Mouse (Mus musculus) T-helper 2 cell (primary cell): Measurements from ENCODE around the gene Wdr47.
"Not testable (repeated sequence)": the region's sequence is repeated elsewhere in the genome, so short reads cannot be mapped to it uniquely, and the experiment has no call there.

Experiments
- in situ Hi-C: fragments of 300-600 bp; cut with MboI, MseI; formaldehyde crosslinking; loops from one replicate; pipeline ENCODE4 v1.15.1; 2025; ENCODE audit warnings: high pct_unique_total_duplicates

Wdr47 gene

DNA sequence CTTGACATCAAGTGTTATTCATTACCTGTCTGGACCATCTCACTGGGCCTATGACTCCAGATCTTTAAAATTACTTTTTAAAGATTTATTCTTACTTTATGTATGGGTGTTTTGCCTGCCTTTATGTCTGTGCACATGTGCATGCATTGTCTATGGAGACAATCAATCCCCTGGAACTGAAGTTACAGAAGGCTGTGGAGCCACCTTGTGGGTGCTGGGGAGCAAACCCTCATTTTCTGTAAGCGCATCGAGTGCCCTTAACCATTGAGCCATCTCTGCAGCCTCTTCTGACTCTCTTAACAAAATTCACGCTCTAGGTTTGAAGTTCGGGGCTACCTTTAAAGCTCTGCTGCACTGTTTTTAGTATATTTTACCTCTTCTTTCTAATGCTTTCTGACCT lies 48.3 kb downstream of the Wdr47 start:
- in situ Hi-C loops, result no loop called here

GRCm38 (mm10) chr3:108640998-108641397 lies 49.9 kb downstream of the Wdr47 start:
- in situ Hi-C loops, result no loop called here

GRCm38 (mm10) chr3:108644856-108645255 lies 53.8 kb downstream of the Wdr47 start:
- in situ Hi-C loops, result no loop called here

GRCm38 (mm10) chr3:108646036-108646435 lies 55.0 kb downstream of the Wdr47 start:
- in situ Hi-C loops, result no loop called here

- in situ Hi-C loops, result not testable (repeated sequence)
Measured at GRCm38 (mm10) chr3:108647681-108648080, 56.6 kb downstream of the Wdr47 start.

DNA sequence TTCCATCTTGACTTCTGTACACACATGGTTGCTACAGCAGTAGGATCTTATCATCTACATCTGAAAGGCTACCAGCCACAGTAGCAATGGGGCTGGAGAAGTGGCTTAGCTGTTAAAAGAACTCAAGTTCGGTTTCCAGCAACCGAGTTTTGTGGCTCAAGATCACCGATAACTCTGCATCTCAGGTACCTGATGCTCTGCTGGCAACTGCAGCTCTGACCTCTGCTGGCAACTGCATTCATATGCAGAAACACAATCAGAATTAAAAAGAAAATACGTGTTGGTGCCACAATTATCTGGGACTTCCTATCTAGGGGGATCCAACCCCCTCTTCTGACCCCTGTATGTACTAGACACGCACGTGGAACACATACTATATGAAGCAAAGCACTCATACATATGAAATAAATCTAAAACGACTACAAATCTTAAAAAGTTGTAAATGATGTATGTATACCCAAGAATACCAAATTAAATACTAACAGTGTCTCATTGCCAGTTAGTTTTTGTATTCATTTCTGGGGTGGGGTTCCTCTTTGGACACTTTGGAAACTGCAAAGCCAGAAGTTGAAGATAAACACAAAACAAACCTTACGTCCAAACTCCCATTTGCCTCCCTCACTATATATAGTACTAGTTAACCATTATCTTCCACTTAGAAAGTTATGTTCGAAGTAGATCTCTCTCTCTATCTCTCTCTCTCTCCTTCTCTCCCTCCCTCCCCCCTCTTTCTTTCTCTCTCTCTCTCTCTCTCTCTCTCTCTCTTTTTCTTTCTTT lies 62.0 kb downstream of the Wdr47 start:
- in situ Hi-C loops, result no loop called here

DNA sequence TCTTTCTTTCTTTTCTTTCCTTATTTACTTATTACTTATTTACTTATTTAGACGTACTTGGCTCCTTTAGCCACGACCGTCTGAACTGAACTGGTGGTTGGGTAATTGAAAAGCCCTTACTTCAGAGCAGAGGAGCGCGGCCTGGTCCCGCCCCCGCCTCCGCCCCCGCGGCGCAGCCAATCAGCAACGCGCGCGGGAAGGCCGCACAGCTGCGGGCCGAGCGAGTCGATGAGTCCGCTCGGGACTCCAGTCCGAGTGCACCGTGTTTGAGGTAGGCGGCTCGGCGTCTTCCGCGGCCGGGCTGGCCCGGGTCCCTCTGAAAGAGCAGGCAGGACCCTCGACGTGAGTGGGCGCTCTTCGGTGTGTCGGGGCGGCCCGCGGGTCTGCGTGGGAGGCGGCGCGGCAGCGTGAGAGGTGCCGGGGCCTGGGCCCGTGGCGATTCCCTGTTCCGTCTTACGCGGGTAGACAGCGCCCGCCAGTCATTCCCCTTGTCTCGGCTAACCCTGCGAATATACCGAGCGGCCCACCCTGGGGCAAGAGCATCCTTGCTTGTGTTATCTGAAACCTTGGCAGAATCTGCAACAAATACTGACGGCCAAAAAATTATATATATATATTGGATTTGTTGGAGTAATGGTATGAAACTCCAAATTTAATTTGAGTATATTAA lies 62.8 kb downstream of the Wdr47 start, which contains the start of gene Clcc1:
TSS of gene Clcc1 (plus strand) at position 204 of the 670 bp plus-strand sequence.
- in situ Hi-C loops, result no loop called here

GRCm38 (mm10) chr3:108654566-108654965 lies 63.5 kb downstream of the Wdr47 start:
- in situ Hi-C loops, result no loop called here

DNA sequence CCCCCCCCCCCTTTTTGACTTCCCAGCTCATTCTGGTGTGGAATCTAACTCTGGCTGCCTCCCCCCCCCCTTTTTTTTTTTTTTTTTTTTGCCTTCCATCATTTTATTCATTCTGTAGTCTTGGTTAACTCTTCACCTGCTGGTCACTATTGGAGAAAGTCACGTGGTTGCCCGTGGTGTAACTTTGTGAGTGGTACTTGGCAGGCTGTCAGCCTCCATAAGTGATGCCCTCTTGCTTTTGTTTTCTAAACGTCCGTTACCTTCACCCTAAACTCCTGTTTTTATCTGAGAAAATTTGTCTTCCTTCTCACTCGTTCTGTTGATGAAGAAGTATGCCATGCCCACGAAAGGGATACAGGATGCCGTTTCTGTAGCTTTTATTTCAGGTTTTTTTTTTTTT lies 64.4 kb downstream of the Wdr47 start:
- in situ Hi-C loops, result no loop called here

GRCm38 (mm10) chr3:108658612-108659011 lies 67.5 kb downstream of the Wdr47 start:
- in situ Hi-C loops, result no loop called here

DNA sequence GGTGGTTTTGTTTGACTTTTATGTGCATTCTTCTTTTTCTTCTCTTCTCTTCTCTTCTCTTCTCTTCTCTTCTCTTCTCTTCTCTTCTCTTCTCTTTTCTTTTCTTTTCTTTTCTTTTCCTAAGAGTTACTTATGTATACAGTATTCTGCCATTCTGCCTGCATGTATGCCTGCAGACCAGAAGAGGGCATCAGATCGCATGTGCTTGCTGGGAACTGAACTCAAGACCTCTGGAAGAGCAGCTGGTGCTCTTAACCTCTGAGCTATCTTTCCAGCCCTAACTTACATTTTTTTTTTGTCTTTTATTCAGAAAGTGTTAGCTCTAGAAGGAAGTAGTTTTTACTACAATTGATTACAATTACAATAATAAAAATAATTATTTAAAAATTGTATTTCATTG lies 69.9 kb downstream of the Wdr47 start:
- in situ Hi-C loops, result no loop called here

DNA sequence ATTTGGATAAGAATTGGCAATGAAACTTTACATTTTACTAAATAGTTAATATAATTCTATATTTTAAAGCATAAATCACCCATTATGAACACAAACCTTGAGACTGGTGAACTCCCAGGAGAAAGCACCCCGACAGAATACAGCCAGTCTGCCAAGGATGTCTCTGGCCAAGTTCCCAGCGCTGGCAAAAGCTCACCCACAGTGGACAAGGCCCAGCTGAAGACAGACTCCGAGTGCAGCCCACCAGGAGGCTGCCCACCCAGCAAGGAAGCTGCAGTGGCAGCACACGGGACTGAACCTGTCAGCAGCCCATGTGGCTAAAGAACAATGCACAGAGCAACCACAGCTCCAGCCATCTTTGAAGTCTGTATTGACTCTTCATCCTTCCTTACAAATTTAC lies 85.5 kb downstream of the Wdr47 start:
- in situ Hi-C loops, result no loop called here

GRCm38 (mm10) chr3:108681004-108681403 lies 89.9 kb downstream of the Wdr47 start:
- in situ Hi-C loops, result loop anchor here (5.0 kb wide), 1 partner anchor 66 kb away; no protein-coding TSS in a partner anchor

GRCm38 (mm10) chr3:108683597-108683996 lies 92.5 kb downstream of the Wdr47 start:
- in situ Hi-C loops, result loop anchor here (5.0 kb wide), 1 partner anchor 64 kb away; no protein-coding TSS in a partner anchor

- in situ Hi-C loops, result no loop called here
Measured at GRCm38 (mm10) chr3:108685701-108686100, 94.6 kb downstream of the Wdr47 start.

DNA sequence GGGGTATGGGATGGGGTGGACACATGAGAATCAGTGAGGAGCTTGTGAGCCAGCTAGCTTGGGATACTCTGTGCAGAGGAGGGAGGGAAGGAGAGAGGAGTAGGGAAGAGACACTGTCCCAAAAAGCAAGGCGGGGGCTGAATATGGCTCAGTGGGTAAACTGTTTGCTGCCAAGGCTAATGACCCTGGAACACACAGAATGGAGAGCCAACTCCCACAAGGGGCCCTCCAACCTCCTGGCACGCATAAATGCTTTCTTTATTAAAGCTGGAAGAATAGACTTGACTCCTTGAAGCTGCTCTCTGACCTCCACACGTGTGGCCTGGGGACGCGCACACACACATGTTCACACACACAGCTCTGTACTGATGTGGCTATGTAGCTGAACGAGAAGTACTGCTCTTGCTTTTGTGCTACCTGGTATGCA lies 97.9 kb downstream of the Wdr47 start:
- in situ Hi-C loops, result no loop called here

DNA sequence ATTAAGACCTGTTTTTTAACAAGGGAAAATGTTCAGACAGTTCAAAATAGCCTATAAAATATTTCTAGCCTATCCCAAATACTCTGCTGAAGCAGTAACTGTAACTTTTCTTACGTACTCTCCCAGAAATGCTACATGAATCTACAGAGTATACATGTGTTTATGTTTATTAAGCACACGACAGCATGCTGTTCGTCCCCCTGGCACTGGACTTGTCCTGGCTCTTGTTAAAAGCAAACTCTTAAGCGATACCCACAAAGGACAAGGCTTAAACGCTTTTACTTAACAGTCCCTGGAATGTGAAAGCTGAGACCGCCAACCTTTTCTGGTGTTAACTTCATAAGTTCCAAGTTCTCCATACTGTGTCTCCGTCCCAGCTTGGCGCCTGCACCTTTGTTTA lies 98.4 kb downstream of the Wdr47 start:
- in situ Hi-C loops, result no loop called here

GRCm38 (mm10) chr3:108689979-108690378 lies 98.9 kb downstream of the Wdr47 start:
- in situ Hi-C loops, result no loop called here

DNA sequence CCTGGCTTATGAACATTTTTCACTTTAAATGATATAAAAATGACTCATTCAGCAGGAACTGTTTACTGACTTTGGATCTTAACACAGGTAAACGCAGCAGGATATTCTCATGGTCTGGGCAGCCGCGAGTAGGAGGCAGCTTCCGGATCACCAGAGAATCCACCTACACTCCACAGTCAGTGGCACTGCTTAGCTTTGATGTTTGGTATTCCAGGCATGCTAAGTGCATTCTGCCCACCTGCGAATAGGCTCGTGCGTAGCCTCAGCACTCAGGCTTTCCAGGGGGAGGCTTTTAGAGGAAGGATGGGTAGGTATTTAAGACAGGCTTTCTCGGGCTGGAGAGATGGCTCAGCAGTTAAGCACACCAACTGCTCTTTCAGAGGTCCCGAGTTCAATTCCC lies 103.2 kb downstream of the Wdr47 start:
- in situ Hi-C loops, result no loop called here
